Mouse (Mus musculus): Measurements from ENCODE around the gene Myo1b. TPM values are rescaled to one million over a fixed set of nuclear protein-coding genes. Genes with fewer than 3 reads are reported as not detected.

The Myo1b gene
- total RNA-seq, 2 experiments from 2014 or later = 40.4 to 52.1 TPM

DNA sequence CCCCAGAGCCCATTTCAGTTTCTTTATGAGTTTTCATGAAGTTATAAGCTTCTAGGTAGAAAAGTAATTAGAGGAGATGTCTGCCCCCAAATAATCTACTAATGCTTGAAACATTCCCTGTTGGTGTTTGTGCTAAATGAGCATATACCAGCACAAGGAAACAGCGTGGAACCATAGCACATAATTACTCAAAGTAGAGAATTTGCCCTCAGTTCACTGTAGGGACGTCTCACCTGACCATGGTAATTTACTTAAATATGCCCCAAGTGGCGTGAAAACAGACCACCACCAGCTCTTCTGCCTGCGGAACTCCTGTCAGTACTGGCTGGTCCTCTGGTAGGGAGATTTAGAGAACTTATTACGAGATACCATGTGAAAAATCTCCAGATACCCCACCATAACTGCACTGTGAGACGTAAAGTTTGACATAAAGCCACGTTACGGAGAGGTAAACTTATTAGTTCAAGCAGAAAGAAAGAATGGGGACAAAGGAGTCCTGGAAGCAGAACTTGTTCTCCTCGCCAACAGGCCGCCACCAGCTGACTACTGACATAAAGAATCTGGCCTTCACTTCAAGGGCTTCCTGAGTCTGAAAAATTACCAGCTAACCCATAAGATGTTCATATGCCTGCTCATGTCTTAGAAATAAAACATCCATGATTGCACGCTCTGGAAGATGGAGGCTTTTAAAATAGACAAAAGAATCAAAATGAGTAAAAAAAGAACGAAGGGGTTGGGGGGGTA, 111.4 kb downstream of the Myo1b start:
- no peak for DNase-seq (ENCODE audit: low spot score in 2 of 2)

DNA sequence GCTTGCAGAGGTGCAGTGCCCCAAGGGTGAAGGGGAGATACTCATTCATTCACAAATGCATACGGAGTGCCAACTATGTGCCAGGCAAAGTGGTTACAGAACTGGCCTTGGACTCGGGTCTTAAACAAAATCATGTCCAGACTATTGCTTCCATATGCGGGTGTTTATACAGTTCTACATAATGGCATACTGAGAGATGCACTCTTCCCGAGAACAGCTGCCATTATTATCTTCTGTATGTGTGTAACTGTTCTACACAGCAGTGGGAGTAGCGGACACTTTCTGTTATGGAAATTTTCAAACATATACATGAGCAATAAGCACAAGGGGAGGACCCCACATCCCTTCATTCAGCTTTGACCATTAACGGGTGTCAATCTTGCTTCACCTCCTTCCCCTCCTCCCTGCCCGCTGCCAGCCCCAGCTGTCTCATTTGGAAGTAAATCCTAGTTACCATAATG, 117.8 kb downstream of the Myo1b start:
- DNase-seq (ENCODE audit: low spot score in 2 of 2) = no peak

DNA sequence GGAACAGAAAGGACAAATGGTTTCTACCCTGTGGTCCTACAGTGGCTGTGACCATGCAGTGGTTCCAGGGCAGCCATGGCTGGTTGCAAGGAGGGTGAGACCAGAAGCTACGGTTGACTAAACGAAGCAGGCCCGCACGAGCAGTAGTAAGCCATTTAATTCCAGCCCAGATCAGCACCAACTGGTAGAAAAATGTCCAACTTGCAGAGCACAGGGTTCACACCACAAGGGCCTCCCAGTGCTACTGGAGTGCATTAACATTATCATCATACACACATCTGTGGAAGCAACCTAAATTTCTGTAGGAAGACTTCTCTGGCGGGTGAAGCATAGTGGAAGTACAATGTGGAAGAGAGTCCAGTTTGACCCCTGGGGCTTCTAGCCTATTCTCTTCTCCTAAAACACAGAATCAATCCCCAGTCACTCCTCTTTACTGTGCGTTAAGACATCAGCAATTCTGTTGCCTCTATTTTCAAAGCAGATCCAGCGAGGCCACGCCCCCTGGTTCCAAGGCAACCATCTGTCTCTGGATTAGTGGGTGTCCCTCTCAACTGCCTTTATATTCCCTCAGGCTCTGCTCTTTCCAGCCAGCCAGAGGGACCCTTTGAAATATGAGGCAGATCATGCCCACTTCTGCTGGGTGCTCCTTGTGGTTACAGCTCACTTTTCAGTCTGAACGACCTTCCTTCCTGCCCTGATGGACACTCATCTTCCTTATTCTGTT, 120.1 kb downstream of the Myo1b start:
- peak; percentile 22 to 39 for DNase-seq (ENCODE audit: low spot score in 2 of 2)

DNA sequence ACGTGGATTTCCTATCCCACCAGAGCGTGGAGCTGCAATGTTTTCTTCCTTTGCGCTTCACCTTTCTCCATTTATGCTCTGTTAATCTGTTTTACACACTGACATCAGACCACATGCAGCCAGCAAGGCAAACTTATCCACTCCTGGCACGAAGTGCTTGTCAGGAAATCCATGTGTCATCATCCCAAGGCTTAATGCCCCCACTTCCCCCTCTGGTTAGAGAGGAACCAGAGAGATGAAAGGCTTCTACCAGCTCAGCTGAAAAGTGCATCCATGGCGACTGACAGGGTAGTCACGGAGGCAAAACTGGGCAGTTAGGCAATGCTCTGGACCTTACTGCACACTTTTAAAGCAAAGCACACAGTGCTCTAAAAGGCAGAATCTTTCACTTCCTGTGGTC, 126.6 kb downstream of the Myo1b start:
- DNase-seq (ENCODE audit: low spot score in 2 of 2) = no peak

DNA sequence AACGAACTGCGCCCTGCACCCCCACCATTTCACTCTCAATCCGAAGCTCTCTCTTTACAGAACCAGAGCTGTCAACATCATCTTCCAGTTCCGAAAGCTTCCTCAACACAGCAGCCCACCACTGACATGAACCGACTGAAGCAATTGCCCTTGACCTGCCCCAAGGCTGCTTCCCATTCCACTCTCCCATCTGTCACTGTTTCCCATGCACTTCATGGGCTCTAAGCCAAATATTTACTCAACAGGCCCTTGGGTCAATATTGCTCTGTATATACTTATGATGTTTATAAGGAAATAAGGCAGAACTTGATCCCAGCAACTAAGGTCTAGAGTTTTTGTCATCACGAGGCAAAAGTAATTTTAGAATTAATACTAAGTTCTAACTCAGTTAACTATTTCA, 133.8 kb downstream of the Myo1b start:
- DNase-seq (ENCODE audit: low spot score in 2 of 2) = no peak

DNA sequence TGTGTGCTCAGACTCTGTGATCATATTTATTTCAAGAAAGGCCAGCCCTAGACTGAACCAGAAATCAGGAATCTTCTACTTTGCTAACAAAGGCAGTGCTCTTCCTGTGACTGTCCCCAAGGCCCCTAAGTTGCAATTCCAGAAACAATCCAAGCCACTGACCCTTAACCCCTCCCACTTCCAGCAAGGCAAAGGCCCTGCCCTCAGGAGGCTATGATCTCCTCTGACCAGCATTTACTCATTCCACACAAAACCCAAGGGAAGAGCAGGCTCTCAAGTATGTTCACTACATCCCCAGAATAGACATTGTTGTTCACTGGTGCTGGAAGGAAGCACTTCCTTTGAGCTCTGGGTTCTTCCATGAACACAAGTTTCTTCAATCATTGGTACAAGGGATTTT, 135.5 kb downstream of the Myo1b start:
- no peak for DNase-seq (ENCODE audit: low spot score in 2 of 2)

DNA sequence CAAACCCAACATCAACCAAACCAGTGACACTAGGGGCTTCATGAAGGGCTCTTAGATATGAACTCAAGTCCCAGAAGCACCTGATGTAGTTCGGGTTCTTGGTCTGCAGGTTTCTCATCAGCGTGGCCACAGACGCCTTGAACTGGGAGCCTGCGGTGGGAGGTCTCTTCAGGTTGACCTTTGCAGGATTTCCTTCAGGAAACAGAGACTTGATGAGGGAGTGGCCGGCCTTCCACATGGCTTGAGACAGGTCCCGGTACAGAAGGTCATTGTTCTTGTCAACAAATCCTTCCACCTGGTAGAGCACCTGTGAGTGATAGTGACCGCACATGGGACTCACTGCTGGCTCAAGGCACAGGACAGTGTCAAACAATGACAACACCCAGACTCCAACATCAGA, 137.6 kb downstream of the Myo1b start:
- DNase-seq (ENCODE audit: low spot score in 2 of 2) = no peak

DNA sequence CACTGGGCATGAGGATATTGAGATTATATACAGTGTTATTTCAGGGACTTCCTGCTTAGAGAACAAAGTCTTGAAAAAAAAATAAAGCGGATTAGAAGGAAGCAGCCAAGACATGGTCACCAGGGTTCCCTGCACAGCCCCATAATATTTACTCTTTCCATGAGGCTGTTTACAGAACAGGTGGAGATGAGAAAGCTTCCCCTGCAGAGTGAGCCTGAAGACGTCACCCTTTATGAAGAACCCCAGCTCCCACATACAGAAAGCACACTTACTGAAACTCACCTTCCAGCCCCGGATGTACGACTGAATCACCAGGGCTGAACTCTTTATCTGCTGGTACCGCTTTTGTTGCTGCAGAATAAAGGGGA, 145.4 kb downstream of the Myo1b start:
- no peak for DNase-seq (ENCODE audit: low spot score in 2 of 2)

DNA sequence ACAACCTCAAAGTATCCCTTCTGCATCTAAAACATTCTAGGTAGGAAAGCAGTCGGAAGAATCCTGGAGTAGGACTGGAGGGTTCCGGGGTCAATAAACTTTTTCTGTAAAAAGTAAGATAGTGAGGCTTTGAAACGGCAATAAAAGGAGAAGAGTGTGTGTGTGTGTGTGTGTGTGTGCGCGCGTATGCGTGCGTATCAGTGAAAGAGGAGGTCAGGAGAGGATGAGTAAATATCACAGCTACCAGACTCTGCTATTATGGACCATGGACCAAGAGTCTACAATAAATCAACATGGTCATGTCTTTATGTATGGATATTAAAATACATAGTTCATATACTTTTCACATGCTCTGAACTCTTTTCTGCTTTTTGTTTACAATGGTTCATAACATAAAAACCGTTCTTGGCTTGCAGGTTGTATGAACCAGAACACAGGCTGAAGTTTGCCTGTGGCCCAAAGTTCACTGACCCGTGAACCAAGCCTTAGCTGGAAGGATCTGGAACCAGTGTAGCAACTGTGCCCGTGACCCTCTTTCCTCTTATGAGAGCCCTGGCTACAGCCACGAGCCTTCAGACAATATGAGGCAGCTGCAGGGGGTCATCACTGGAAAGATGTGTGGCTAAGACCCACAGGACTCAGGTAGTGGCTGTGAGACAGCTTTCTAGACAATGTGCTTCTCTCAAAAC, 145.9 kb downstream of the Myo1b start:
- no peak for DNase-seq (ENCODE audit: low spot score in 2 of 2)

DNA sequence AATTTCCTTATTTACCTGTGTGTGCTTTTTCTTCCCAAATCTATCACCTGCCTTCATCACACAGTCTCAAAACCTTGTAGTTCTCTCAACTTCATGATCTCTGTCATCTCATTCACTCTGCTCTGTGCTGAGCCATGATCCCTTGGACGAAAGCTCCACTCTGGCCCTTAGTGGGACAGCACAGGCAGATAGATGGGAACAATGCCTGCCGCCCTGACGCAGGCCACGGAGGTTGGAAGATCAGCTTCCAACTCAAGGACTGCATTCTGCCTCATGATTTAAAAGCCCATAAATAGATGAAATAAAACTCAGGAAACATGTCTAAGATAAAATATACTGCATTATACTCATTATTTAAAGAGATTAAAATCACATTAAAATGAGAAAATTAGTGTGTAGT, 149.6 kb downstream of the Myo1b start:
- DNase-seq (ENCODE audit: low spot score in 2 of 2) = no peak

DNA sequence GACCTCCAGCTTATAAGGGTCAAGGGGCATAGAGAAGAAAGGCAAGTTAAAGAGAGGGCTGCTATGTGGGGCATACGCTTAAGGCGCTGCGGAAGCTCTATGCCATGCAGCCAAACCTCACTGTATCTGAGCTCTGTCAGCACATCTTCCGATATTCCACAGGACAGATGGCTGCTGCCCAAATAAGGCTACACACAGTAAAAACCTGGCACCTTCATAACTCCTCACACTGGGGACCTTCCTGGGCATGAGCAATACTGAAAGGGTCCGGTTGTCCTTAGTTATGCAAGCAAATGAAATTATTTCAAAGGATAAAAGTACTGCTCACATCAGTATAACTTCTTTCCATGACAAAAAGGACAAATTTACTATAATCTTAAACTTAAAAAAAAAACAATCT, 150.7 kb downstream of the Myo1b start:
- no peak for DNase-seq (ENCODE audit: low spot score in 2 of 2)

DNA sequence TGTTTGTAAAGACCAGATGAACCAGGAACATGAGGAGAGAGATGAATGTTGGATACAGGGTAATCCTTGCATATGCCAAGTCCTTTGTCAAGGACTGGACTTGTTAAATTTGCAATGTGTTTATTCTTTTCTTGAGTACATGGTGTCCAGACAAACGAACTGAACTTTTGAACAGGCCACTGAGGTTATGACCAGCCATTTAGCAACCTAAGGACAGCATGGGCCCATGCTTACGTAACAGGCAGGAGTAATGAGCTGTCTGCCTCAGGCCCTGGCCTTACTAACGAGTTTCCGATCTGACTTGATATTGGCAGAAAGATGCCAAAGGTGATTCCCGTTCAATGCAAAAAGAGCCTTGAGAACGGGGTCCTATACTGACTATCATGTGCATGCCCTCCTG, 156.2 kb downstream of the Myo1b start:
- DNase-seq (ENCODE audit: low spot score in 2 of 2) = no peak

DNA sequence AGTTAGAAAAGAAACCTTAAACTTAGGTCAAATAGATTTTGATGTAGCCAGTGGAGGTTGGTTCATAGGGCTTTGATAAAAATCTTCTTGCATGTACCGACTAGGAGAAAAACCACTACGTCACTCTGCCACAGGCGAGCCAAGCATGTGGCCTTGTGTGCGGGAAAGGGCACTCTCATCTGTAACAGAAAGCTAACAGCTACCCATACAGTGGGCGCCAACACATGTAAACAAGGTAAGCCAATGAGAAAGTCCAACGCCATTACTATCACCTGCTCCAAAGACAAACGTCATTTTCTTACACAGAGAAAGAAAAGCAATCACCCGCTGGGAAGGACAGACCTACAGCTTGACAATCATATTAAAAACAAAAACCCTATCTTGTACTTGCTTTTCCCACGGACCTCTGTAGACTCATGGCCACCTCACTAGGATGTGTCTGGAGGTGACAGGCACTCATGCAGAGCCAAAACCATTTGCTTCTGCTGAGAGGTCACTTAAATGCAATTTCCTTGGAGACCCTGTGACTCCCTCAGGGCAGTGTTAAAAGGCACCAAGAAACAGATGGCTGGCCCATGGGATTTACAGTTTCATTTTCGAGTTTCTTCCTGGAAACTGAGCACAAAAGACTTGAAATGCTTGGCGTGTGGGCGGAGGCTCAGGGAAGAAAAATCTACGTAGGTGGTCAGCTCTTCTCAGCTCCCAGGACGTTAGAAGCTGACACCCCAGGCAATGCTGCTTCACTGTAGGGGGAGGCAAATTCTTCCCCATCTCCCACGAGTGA, 157.4 kb downstream of the Myo1b start:
- no peak for DNase-seq (ENCODE audit: low spot score in 2 of 2)

DNA sequence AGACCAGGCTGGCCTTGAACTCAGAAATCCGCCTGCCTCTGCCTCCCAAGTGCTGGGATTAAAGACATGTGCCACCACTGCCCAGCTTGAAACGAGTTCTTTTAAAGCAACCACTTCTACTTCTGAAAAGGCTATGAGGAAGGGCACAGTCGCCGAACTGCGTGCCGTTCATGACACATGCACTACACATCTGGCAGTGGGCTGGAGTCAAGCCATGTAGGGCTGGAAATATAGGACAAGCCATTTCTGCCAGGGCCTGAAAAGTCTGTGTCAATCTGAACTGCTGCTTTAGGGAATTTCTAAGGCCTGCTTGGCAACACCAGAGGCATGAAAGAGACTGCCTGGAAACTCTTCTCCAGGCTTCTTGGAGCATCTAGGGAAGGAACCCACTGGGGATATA, 162.2 kb downstream of the Myo1b start:
- DNase-seq (ENCODE audit: low spot score in 2 of 2) = no peak

DNA sequence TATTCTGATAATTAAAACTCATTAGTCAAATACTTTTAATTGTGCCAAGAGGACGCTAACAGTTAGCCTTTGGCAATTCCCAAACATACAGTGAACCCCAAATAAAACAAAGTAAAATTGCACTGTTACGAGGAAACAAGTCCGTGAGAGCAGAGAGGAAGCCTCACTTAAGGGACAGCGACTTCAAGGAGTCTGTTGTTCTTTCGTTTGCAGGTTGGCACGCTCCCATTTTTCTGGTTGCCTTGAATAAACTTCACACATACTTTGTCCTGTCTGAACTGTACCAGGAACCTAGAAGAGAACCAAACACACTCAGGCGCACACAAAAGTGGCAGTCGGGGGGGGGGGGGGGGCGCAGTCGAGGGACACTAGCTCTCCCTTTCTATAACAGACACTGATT, 164.9 kb downstream of the Myo1b start:
- no peak for DNase-seq (ENCODE audit: low spot score in 2 of 2)

DNA sequence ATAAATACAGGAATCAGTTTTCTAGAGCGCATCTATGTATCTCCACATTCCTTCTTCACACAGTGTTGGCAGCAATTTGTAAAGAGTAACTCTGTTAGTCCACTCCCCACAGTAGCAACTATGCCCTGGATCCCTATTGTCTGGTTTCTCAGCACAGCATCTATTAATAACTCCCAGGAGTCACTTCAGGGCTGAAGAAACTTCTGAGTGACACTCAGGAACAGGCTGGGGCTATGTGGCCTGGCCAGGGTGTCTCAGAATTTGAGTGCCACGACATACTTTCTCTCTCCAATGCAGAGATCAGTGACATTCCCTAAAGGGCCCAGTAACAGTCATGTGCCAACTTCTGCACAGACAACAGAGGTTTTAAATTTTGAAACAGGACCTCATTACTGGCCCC, 167.6 kb downstream of the Myo1b start:
- no peak for DNase-seq (ENCODE audit: low spot score in 2 of 2)

DNA sequence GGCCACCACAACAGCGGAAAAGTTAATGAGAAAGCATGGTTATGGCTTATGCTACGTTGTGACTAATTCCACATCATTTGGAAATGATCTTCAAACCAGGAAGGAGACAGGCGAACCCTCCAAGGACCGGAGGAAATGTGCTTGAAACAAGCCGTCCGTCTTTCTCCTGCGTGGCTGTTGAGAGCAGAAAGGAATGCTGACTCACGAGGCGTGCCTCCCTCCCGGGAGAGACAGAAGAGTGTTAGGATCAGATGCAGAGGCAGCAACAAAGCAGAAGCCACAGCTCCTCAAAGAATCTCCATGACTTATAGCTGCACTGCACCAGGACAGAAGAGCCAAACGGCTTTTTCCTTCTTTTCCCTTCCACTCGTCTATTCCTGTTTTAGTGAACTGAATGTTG, 168.4 kb downstream of the Myo1b start:
- DNase-seq (ENCODE audit: low spot score in 2 of 2) = no peak

DNA sequence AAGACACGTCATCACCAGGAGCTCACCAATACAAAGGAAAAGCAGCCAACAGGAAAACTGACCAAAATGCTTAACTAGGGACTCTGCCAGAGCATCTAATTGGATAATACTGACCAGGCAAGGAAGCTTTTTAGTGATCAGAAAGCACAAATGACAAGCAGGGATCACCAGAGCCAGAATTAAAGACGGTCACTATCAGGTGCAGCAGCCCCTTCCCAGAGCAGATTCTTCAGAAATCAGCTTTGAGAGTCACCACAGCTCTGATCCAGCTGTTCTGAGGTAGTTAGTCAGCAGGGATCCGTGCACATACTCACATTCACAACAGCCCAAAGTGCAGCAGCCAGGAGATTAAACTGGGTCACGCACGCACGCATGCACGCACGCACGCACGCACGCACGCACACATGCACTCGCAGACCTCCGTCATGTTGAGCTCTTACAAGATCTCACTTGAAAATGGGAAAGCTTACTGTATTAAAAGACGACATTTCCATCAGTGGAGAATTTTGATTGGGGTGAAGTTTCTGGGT, 169.1 kb downstream of the Myo1b start:
- no peak for DNase-seq (ENCODE audit: low spot score in 2 of 2)

DNA sequence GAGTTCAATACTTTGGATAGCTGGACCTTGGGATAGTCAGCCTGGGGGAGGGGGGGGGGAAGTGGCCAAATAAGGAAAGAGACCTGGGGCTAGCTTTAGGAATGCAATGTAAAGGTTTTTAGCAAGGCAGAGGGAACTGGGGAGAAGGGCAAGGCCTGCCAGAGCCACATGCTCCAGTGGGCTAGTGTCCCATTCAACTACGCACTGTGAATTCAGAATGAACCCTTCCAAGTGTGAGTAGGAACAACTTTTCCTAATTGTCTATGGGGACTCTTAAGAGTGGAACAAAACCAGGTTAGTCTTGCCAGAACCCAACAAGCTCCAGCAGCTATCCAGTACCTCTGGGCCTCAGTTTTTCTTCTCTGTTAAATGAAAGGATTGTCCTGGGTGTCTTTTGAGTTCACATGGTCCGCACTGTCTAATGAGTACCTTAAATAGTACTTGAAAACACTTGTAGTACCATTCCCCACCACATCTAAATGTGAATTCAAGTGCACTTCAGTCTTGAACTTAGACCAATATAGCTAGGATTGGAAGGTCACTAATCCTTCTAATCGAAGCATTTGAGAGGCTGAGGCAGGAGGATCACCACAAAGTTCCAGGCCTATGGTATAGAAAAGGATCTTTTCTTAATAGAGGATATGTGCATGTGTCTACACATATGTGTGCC, 172.0 kb downstream of the Myo1b start:
- no peak for DNase-seq (ENCODE audit: low spot score in 2 of 2)

DNA sequence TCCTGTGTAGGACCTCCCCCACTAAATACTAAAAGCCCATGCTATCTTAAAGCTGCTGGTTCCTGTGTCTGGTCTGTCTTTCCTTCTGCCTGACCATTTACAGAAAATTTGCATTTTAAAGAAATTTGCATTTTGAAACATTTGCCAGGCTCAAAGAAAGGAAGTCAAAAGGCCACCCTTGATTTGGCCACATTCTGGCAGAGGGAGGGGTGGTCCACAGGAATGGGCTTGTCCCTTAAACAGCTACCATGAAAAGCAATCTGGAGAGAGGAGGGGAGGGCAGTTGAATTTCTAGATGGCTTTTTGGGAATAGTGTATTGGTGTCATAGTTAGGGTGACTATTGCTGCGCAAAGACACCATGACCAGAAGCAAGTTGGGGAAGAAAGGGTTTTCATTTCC, 173.3 kb downstream of the Myo1b start:
- no peak for DNase-seq (ENCODE audit: low spot score in 2 of 2)

Data from layer of hippocampus, postnatal 10 days (tissue).